Mouse (Mus musculus) lung, embryonic 16.5 days (tissue): ENCODE results near the gene Dip2b. TPM values are rescaled to one million over a fixed set of nuclear protein-coding genes. Genes with fewer than 3 reads are reported as not detected.
A peak's percentile ranks its signal among the peaks of the same experiment; 100 is the strongest.

Source experiments
- ATAC-seq: fragments of 200-750 bp; cut with Nextera tagmentation; 2 replicates; pipeline ENCODE4 v1.8.0; 2017; ENCODE audit warnings: low read depth, mild to moderate bottlenecking, moderate library complexity
- H3K27ac ChIP-seq: fragments of 300-500 bp; sonication (generic); 2 replicates; pipeline ENCODE4 v1.5.1; 2014; ENCODE audit warnings: mild to moderate bottlenecking, control low read depth, low read length
- H3K27me3 ChIP-seq: fragments of 300-500 bp; sonication (generic); 2 replicates; pipeline ENCODE4 v1.6.1; 2014; ENCODE audit warnings: low read depth, low read length, mixed read lengths; ENCODE audit not compliant: control insufficient read depth, insufficient read depth
- H3K36me3 ChIP-seq: fragments of 300-500 bp; sonication (generic); 2 replicates; pipeline ENCODE4 v1.6.1; 2014; ENCODE audit warnings: low read length; ENCODE audit not compliant: control insufficient read depth, insufficient read depth
- H3K4me1 ChIP-seq: fragments of 300-500 bp; sonication (generic); replicated peaks from 2 replicates; pipeline ENCODE4 v1.6.1; 2014; ENCODE audit warnings: low read length, mixed read lengths; ENCODE audit not compliant: control insufficient read depth, insufficient read depth
- H3K4me2 ChIP-seq: fragments of 300-500 bp; sonication (generic); 2 replicates; pipeline ENCODE4 v1.6.1; 2014; ENCODE audit warnings: low read depth, low read length, control low read depth
- H3K4me3 ChIP-seq: fragments of 300-500 bp; sonication (generic); 2 replicates; pipeline ENCODE4 v1.5.1; 2014; ENCODE audit warnings: mild to moderate bottlenecking, low read length, control low read depth
- H3K9ac ChIP-seq: fragments of 300-500 bp; sonication (generic); 2 replicates; pipeline ENCODE4 v1.6.1; 2014; ENCODE audit warnings: low read length, control low read depth
- H3K9me3 ChIP-seq: fragments of 300-500 bp; sonication (generic); 2 replicates; pipeline ENCODE4 v1.6.1; 2016; ENCODE audit warnings: low read length; ENCODE audit not compliant: control insufficient read depth
- WGBS: fragments of 180-500 bp; shearing (Covaris S2); extraction: QIAGEN DNeasy Blood & Tissue Kit; methylation state at CpG from one replicate; pipeline ENCODE4 v1.1.7; 2014; 5-methylcytosine and 5-hydroxymethylcytosine counted together
- polyA plus RNA-seq: library from polyadenylated mRNA; unstranded; fragments of >200 nt; fragmentation: Nextera tagmentation; extraction: Ambion mirVana; gene quantifications from 2 replicates; pipeline ENCODE4 v1.2.1, GENCODE M21; 2015

The Dip2b gene
- polyA plus RNA-seq, 1 experiment from 2014 or later, result 10.4 TPM

DNA sequence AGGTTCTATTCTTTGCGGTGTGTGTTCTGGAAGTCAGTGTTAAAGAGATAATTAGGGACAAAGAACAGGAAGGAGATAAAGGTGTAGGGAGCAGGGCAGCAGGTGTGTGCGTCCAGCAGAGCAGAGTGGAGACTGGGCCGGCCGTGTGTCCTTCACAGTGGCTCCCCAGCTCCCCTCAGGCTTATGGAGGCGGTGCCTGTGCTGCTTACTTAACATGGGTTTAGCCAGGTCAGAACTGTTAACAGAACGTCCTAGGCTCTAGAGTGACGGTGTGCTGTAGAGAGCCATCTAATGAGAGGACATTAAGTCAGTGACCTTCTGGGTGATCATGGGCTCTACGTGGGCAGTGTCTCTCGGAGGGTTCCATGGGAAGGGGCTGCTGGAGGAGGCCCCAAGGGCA is 73.4 kb downstream of the Dip2b start:
- no peaks in the 10 kb centered on the region for H3K9me3 ChIP-seq
- H3K9ac ChIP-seq, result no peak overlapping the region
- WGBS, result 56% methylated on average over 9 of the region's 9 CpGs
- no peak overlapping the region for H3K4me2 ChIP-seq
- no peaks in the 10 kb centered on the region for H3K27me3 ChIP-seq
- no peak for ATAC-seq
- no peak overlapping the region for H3K27ac ChIP-seq
- no peak overlapping the region for H3K4me3 ChIP-seq
- H3K4me1 ChIP-seq, result peaks cover 23% of the 10 kb centered on the region
- H3K36me3 ChIP-seq, result no peaks in the 10 kb centered on the region

DNA sequence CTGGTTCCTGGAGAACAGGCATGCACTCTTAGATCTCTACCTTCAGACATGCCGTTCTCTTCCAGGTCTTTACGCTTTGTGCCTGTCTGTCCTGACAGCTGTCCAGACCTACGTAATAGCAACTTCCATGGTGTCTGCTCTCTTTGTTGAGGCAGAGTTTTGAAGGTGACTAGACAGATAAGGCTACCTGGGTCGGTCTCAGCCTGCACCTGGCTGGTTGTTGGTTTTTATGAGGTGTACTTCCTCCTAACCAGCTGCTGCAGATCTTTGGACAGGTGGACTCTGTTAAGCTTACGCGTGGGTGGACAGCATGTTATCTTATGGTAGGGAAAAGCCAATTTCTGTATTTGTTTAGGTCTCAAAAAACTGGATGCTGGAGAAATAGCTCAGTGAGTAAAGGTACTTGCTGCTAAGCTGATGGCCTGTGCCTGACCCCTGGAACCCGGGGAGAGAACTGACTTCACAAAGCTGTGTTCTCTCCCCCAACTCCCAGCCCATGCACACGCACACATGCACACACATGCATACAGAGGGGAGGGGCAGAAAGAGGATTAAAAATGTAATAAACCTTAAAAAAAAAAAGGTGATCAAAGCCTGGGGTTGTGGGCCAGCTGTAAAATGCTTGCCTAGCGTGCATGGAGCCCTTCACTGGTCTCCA is 74.0 kb downstream of the Dip2b start:
- H3K9ac ChIP-seq, result no peak overlapping the region

DNA sequence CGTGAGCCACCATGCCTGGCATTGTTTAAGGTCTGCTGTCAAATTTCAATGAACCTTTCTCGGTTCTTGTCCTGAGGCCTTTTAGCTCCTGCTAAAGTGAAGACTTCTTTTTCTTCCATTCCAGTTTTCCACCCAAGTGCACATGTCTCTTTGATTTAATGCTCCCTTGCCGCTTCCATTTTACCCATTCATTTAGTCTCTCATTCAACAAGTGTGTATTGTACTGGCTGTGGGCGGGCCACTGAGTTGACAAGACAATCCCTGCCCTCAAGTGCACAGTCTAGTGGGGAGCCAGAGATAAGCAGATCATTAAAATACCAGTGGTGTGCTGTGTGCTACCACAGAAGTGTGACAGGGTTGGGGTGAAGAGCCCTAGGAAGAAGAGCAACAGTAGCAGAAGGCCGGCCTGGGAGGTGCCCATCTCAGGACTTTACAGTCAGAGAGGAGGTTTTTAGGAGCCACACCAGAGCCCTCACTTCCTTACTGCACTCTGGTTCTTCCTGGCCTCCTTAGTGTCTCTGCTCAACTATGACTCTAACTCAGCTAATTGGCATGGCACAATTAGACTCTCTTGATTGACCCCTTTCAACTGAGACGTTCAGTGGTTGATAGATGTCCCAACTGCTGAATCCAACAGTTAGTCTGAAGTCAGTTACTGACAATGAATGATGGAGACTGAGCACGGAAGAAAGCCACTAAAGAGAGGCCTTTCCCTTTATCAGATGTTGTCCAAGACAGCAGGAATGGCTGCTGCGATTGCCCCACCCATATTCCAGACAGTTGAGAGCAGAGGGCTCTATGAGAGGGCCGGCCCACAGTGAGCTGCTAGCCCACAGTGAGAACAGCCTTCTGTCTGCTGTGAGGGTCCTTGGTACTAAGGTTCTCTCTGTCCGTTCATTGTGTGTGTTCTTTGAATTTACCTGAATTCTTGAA is 75.1 kb downstream of the Dip2b start:
- Histone ChIP-seq H3K27ac (no peak overlapping the region), H3K4me1 (peaks cover 15% of the 10 kb centered on the region), H3K4me2 (no peak overlapping the region), H3K9ac (no peak overlapping the region), H3K36me3 (peaks cover 3% of the 10 kb centered on the region), H3K4me3 (no peak overlapping the region), H3K27me3 (no peaks in the 10 kb centered on the region), H3K9me3 (no peaks in the 10 kb centered on the region)
- 0 out of 2 replicates have a peak, but pooled peaks have one; percentile 36 for ATAC-seq
- WGBS, result 54% methylated on average over 10 of the region's 10 CpGs

More for the DNA sequence above, 74.0 kb downstream of the Dip2b start:
- no peak overlapping the region for H3K4me2 ChIP-seq
- H3K36me3 ChIP-seq, result peaks cover 2% of the 10 kb centered on the region; the same call in 1 of the 2 replicates
- H3K4me1 ChIP-seq, result peaks cover 23% of the 10 kb centered on the region
- no peaks in the 10 kb centered on the region for H3K9me3 ChIP-seq
- H3K4me3 ChIP-seq, result no peak overlapping the region
- WGBS, result 50% methylated on average over 9 of the region's 9 CpGs
- ATAC-seq, result no peak
- H3K27ac ChIP-seq, result no peak overlapping the region
- no peaks in the 10 kb centered on the region for H3K27me3 ChIP-seq

DNA sequence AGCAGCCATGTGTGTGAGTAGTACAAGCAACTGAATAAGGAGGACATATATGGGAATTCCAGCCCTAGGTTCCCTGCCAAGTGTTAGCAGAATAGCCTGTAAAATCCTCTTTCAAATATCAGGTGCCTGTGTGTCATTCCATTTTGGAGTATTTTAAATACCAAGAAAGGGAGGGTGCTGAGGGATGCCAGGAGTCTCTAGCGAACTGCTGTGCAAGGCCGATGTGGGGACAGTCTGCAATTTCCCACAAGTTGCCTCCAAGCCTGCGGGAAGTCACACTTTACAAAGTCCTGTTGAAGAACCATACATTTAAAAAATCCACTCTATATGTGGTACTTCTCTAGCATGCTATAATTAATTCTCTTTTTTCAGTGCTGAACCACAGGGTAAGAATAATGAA is 77.0 kb downstream of the Dip2b start:
- H3K36me3 ChIP-seq, result peaks cover 3% of the 10 kb centered on the region
- no peak overlapping the region for H3K9ac ChIP-seq
- H3K9me3 ChIP-seq, result no peaks in the 10 kb centered on the region
- 85% methylated on average over 3 of the region's 3 CpGs for WGBS
- H3K27me3 ChIP-seq, result no peaks in the 10 kb centered on the region
- peaks cover 15% of the 10 kb centered on the region for H3K4me1 ChIP-seq
- no peak overlapping the region for H3K27ac ChIP-seq
- H3K4me3 ChIP-seq, result no peak overlapping the region
- no peak overlapping the region for H3K4me2 ChIP-seq
- no peak for ATAC-seq

DNA sequence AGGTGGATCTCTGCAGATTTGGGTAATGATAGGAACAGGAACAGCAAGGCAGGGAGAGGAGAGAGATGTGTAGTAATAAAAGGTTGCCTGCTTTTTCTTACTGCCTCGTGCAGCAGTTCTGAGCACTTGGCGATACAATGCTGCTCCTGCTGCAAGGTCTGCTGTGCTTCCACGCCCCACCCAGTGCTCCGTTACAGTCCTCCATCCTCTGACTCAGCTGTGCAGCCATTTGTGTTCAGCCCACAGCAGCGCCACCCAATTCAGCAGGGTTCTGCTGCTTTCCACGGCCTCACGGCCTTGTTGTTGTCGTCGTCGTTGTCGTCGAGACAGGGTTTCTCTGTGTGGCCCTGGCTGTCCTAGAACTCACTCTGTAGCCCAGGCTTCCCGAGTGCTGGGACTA is 77.9 kb downstream of the Dip2b start:
- WGBS, result 91% methylated on average over 13 of the region's 13 CpGs
- Histone ChIP-seq H3K36me3 (peaks cover 3% of the 10 kb centered on the region), H3K27me3 (no peaks in the 10 kb centered on the region), H3K27ac (no peak overlapping the region), H3K4me1 (peaks cover 15% of the 10 kb centered on the region), H3K9me3 (no peaks in the 10 kb centered on the region), H3K4me2 (no peak overlapping the region), H3K4me3 (no peak overlapping the region), H3K9ac (no peak overlapping the region)
- no peak for ATAC-seq

DNA sequence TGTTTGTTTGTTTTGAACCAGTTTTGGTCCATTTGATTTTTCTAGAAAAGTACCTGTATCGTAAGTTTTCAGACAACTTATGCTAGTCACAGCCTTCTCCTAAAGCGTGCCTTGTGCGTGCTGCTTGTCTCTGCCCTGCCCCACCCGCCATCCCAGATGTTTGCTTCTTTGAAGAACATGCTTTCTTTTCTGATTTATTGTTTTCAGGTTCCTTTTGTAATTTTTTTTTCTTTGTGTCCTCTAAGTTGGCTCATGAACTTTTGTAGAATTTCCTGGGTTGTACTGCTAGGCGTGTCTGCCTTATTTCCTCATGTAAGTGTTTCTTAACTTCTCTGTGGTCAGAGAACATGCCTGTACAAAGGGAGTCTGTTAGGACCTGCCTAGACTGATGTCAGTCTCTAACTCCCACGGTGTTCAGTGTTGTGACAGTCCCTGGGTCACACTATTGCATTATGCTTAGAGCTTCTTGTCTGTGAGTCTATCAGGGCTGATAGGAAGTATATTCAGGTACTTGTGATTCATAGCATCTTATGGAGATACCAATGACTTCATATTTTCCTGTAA is 80.8 kb downstream of the Dip2b start:
- H3K9me3 ChIP-seq, result no peaks in the 10 kb centered on the region
- peak; percentile 36; the same call in 1 of the 2 replicates for ATAC-seq
- no peak overlapping the region for H3K9ac ChIP-seq
- H3K4me1 ChIP-seq, result no peaks in the 10 kb centered on the region; the same call in none of the 2 replicates
- WGBS, result 80% methylated on average over 6 of the region's 6 CpGs
- peaks cover 3% of the 10 kb centered on the region for H3K36me3 ChIP-seq
- no peak overlapping the region for H3K4me2 ChIP-seq
- no peak overlapping the region for H3K4me3 ChIP-seq
- no peak overlapping the region for H3K27ac ChIP-seq
- no peaks in the 10 kb centered on the region for H3K27me3 ChIP-seq

DNA sequence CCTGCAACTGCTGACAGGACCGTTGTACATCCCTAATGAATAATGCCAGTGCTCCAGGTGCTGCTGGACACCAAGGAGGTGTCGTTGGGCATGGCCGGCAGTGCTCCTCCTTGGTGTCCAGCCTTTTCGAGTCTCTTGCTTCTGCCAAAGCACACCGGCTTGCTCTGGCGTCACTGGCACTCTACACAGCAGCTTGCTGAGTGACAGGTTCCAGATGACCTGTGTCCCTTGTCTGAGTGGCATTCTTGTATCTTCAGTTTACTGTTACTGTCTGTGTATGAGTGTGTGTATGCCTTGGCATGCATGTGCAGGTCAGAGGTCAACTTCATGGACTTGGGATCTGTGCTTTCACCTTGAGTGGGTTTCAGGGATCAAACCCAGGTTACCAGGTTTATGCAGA is 83.0 kb downstream of the Dip2b start:
- no peak overlapping the region for H3K4me2 ChIP-seq
- 73% methylated on average over 6 of the region's 6 CpGs for WGBS
- H3K9me3 ChIP-seq, result no peaks in the 10 kb centered on the region
- H3K9ac ChIP-seq, result no peak overlapping the region
- H3K4me3 ChIP-seq, result no peak overlapping the region
- no peak for ATAC-seq
- peaks cover 3% of the 10 kb centered on the region for H3K36me3 ChIP-seq
- H3K27me3 ChIP-seq, result no peaks in the 10 kb centered on the region
- H3K27ac ChIP-seq, result no peak overlapping the region
- H3K4me1 ChIP-seq, result peaks cover 4% of the 10 kb centered on the region

DNA sequence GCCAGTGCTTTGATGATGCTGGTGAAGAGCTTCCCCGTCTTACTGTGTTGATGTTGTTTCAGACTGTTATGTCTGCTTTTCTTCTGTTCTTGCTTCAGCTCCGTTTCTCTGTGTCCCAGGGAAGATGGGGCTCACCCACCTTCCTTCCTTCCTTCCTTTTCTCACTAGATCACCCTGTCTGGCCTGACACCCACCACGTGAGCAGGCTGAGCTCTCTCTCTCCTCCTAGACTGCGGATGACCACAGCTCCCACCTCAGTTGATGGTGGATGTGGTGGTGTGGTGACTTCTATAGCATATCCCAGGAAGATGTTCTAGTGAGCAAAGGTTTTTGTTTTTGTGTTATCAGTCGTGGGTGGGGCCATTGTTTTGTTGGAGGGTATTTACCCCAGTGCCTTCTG is 85.4 kb downstream of the Dip2b start:
- no peaks in the 10 kb centered on the region for H3K9me3 ChIP-seq
- H3K27me3 ChIP-seq, result no peaks in the 10 kb centered on the region
- H3K4me2 ChIP-seq, result no peak overlapping the region
- H3K36me3 ChIP-seq, result no peaks in the 10 kb centered on the region
- H3K4me3 ChIP-seq, result no peak overlapping the region
- H3K27ac ChIP-seq, result no peak overlapping the region
- peaks cover 7% of the 10 kb centered on the region for H3K4me1 ChIP-seq
- WGBS, result 45% methylated on average over 5 of the region's 5 CpGs
- ATAC-seq, result no peak
- H3K9ac ChIP-seq, result no peak overlapping the region

DNA sequence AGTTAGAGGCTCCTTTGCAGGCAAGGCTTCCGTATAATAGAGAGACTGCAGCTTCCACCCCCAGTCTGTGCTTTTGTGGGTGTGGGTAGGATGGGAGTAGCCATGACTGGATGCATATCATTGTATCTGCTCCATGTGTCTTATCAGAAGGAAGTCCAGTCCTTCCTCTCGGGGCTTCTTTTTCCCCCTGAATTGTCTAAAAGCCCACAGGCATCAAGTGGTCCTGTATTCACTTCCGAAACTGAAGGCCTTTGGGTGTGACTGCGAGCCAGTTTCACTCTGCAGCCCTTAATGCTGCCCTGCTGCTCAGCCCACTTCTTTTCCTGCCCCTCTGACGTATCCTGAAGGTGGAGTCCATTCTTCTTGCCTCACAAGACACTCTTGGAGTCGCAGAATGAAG is 86.8 kb downstream of the Dip2b start:
- 70% methylated on average over 6 of the region's 6 CpGs for WGBS
- no peak overlapping the region for H3K9ac ChIP-seq
- no peaks in the 10 kb centered on the region for H3K36me3 ChIP-seq
- H3K4me1 ChIP-seq, result peaks cover 7% of the 10 kb centered on the region
- H3K27ac ChIP-seq, result peak overlapping the region; percentile 53
- no peaks in the 10 kb centered on the region for H3K27me3 ChIP-seq
- no peak overlapping the region for H3K4me3 ChIP-seq
- no peak overlapping the region for H3K4me2 ChIP-seq
- no peaks in the 10 kb centered on the region for H3K9me3 ChIP-seq
- peak; percentile 59 for ATAC-seq
